Mouse (Mus musculus) limb, embryonic 15.5 days (tissue): ENCODE measurements around the gene Gfm1. TPM values are rescaled to one million over a fixed set of nuclear protein-coding genes. Genes with fewer than 3 reads are reported as not detected.

ENCODE experiments used
- ATAC-seq: fragments of 200-750 bp; cut with Nextera tagmentation; 2 replicates; pipeline ENCODE4 v1.8.0; 2017; ENCODE audit warnings: low read depth, moderate TSS enrichment; ENCODE audit not compliant: insufficient number of reproducible peaks, low FRiP score, low TSS enrichment
- H3K27ac ChIP-seq: fragments of 300-500 bp; sonication (generic); 2 replicates; pipeline ENCODE4 v1.5.1; 2015; ENCODE audit warnings: moderate library complexity, mild to moderate bottlenecking, inconsistent platforms
- H3K27me3 ChIP-seq: fragments of 300-500 bp; sonication (generic); 2 replicates; pipeline ENCODE4 v1.6.1; 2015; ENCODE audit warnings: inconsistent platforms
- H3K36me3 ChIP-seq: fragments of 300-500 bp; sonication (generic); 2 replicates; pipeline ENCODE4 v1.6.1; 2015; ENCODE audit warnings: inconsistent platforms
- H3K4me1 ChIP-seq: fragments of 300-500 bp; sonication (generic); 2 replicates; pipeline ENCODE4 v1.6.1; 2015; ENCODE audit warnings: inconsistent platforms
- H3K4me2 ChIP-seq: fragments of 300-500 bp; sonication (generic); 2 replicates; pipeline ENCODE4 v1.6.1; 2015; ENCODE audit warnings: mild to moderate bottlenecking, inconsistent platforms
- H3K4me3 ChIP-seq: fragments of 300-500 bp; sonication (generic); 2 replicates; pipeline ENCODE4 v1.5.1; 2015; ENCODE audit warnings: mild to moderate bottlenecking, inconsistent platforms
- H3K9ac ChIP-seq: fragments of 300-500 bp; sonication (generic); 2 replicates; pipeline ENCODE4 v1.6.1; 2015; ENCODE audit warnings: inconsistent platforms
- H3K9me3 ChIP-seq: fragments of 300-500 bp; sonication (generic); 2 replicates; pipeline ENCODE4 v1.6.1; 2016; ENCODE audit warnings: inconsistent platforms
- WGBS: fragments of 180-500 bp; shearing (Covaris S2); methylation state at CpG from one replicate; pipeline ENCODE4 v1.1.7; 2015; 5-methylcytosine and 5-hydroxymethylcytosine counted together
- polyA plus RNA-seq: library from polyadenylated mRNA; unstranded; fragments of >200 nt; fragmentation: Nextera tagmentation; extraction: Ambion mirVana; gene quantifications from 2 replicates; pipeline ENCODE4 v1.2.1, GENCODE M21; 2015

Gene Gfm1
- polyA plus RNA-seq, 1 experiment from 2014 or later = 35.5 TPM

GRCm38 (mm10) chr3:67498773-67499405, 69.0 kb downstream of the Gfm1 start:
- WGBS = 91% methylated on average over 8 of the region's 8 CpGs
- no peak overlapping the region for H3K27ac ChIP-seq
- 0 out of 2 replicates have a peak, but pooled peaks cover 2% of the 10 kb centered on the region for H3K4me1 ChIP-seq
- H3K4me2 ChIP-seq = no peak overlapping the region
- no peaks in the 10 kb centered on the region for H3K36me3 ChIP-seq
- H3K27me3 ChIP-seq = no peaks in the 10 kb centered on the region
- ATAC-seq = no peak
- no peak overlapping the region for H3K9ac ChIP-seq
- no peaks in the 10 kb centered on the region for H3K9me3 ChIP-seq
- H3K4me3 ChIP-seq = no peak overlapping the region

GRCm38 (mm10) chr3:67499406-67499791, 69.5 kb downstream of the Gfm1 start:
- WGBS = 89% methylated on average over 4 of the region's 4 CpGs
- Histone ChIP-seq H3K9me3 (no peaks in the 10 kb centered on the region), H3K4me2 (no peak overlapping the region), H3K27me3 (no peaks in the 10 kb centered on the region), H3K9ac (no peak overlapping the region), H3K36me3 (no peaks in the 10 kb centered on the region), H3K4me1 (0 out of 2 replicates have a peak, but pooled peaks cover 2% of the 10 kb centered on the region), H3K27ac (no peak overlapping the region), H3K4me3 (no peak overlapping the region)
- ATAC-seq = no peak

- no peak overlapping the region for H3K9ac ChIP-seq
- 19% methylated on average over 3 of the region's 3 CpGs for WGBS
- ATAC-seq = no peak
- H3K27me3 ChIP-seq = no peaks in the 10 kb centered on the region
- 0 out of 2 replicates have a peak, but pooled peaks cover 2% of the 10 kb centered on the region for H3K4me1 ChIP-seq
- H3K4me2 ChIP-seq = no peak overlapping the region
- no peaks in the 10 kb centered on the region for H3K36me3 ChIP-seq
- H3K4me3 ChIP-seq = no peak overlapping the region
- no peak overlapping the region for H3K27ac ChIP-seq
- no peaks in the 10 kb centered on the region for H3K9me3 ChIP-seq
Observed at GRCm38 (mm10) chr3:67503878-67504277, 74.0 kb downstream of the Gfm1 start.

- H3K4me3 ChIP-seq = no peak overlapping the region
- ATAC-seq = no peak
- H3K27me3 ChIP-seq = no peaks in the 10 kb centered on the region
- 0 out of 2 replicates have a peak, but pooled peaks cover 2% of the 10 kb centered on the region for H3K4me1 ChIP-seq
- H3K9me3 ChIP-seq = no peaks in the 10 kb centered on the region
- H3K9ac ChIP-seq = no peak overlapping the region
- no peak overlapping the region for H3K4me2 ChIP-seq
- 75% methylated on average over 2 of the region's 2 CpGs for WGBS
- H3K27ac ChIP-seq = no peak overlapping the region
- no peaks in the 10 kb centered on the region for H3K36me3 ChIP-seq
Observed at GRCm38 (mm10) chr3:67505286-67505685, 75.4 kb downstream of the Gfm1 start.

- H3K9me3 ChIP-seq = no peaks in the 10 kb centered on the region
- no peak overlapping the region for H3K4me3 ChIP-seq
- H3K9ac ChIP-seq = no peak overlapping the region
- H3K4me1 ChIP-seq = 0 out of 2 replicates have a peak, but pooled peaks cover 2% of the 10 kb centered on the region
- H3K27me3 ChIP-seq = no peaks in the 10 kb centered on the region
- ATAC-seq = no peak
- no peaks in the 10 kb centered on the region for H3K36me3 ChIP-seq
- H3K4me2 ChIP-seq = no peak overlapping the region
- 66% methylated on average over 10 of the region's 10 CpGs for WGBS
- no peak overlapping the region for H3K27ac ChIP-seq
Observed at GRCm38 (mm10) chr3:67508216-67508892, 78.5 kb downstream of the Gfm1 start.

GRCm38 (mm10) chr3:67512807-67513206, 82.9 kb downstream of the Gfm1 start:
- H3K36me3 ChIP-seq = no peaks in the 10 kb centered on the region
- H3K4me2 ChIP-seq = no peak overlapping the region
- no peak overlapping the region for H3K9ac ChIP-seq
- H3K9me3 ChIP-seq = no peaks in the 10 kb centered on the region
- no peak for ATAC-seq
- no peak overlapping the region for H3K4me3 ChIP-seq
- H3K4me1 ChIP-seq = peaks cover 10% of the 10 kb centered on the region; the same call in 1 of the 2 replicates
- WGBS = 2% methylated on average over 5 of the region's 5 CpGs
- H3K27ac ChIP-seq = no peak overlapping the region
- peaks cover 30% of the 10 kb centered on the region for H3K27me3 ChIP-seq

- Histone ChIP-seq H3K36me3 (no peaks in the 10 kb centered on the region), H3K4me3 (peak overlapping the region; percentile 58)
Observed at GRCm38 (mm10) chr3:67514801-67515273, 84.9 kb downstream of the Gfm1 start.

GRCm38 (mm10) chr3:67515274-67515801, 85.4 kb downstream of the Gfm1 start, which contains the start of gene Rarres1:
Gene Rarres1, minus strand, starts transcription at chr3:67515523.
- peak within 1 kb of the TSS; percentile 58 for H3K4me3 ChIP-seq
- peak within 1 kb of the TSS; percentile 44 for H3K9ac ChIP-seq
- H3K9me3 ChIP-seq = no peaks in the 10 kb centered on the region
- H3K4me2 ChIP-seq = peak within 1 kb of the TSS; percentile 99
- H3K27ac ChIP-seq = no peak within 1 kb of the TSS
- H3K27me3 ChIP-seq = peaks cover 35% of the 10 kb centered on the region
- peaks cover 10% of the 10 kb centered on the region; the same call in 1 of the 2 replicates for H3K4me1 ChIP-seq
- no peak for ATAC-seq
- no peaks in the 10 kb centered on the region for H3K36me3 ChIP-seq
- WGBS = 2% methylated on average over 36 of the region's 38 CpGs

More at GRCm38 (mm10) chr3:67514801-67515273, 84.9 kb downstream of the Gfm1 start:
- Histone ChIP-seq H3K4me2 (peak overlapping the region; percentile 99), H3K4me1 (peaks cover 10% of the 10 kb centered on the region; the same call in 1 of the 2 replicates), H3K27me3 (peaks cover 35% of the 10 kb centered on the region), H3K9ac (peak overlapping the region; percentile 44), H3K9me3 (no peaks in the 10 kb centered on the region), H3K27ac (no peak overlapping the region)
- no peak for ATAC-seq
- 5% methylated on average over 40 of the region's 40 CpGs for WGBS

GRCm38 (mm10) chr3:67520568-67521143, 90.8 kb downstream of the Gfm1 start:
- Histone ChIP-seq H3K27me3 (peaks cover 24% of the 10 kb centered on the region), H3K9me3 (no peaks in the 10 kb centered on the region), H3K27ac (no peak overlapping the region), H3K4me2 (no peak overlapping the region), H3K9ac (no peak overlapping the region), H3K36me3 (no peaks in the 10 kb centered on the region), H3K4me1 (0 out of 2 replicates have a peak, but pooled peaks cover 4% of the 10 kb centered on the region), H3K4me3 (no peak overlapping the region)
- ATAC-seq = no peak
- WGBS = 36% methylated on average over 5 of the region's 5 CpGs

GRCm38 (mm10) chr3:67522709-67523108, 92.8 kb downstream of the Gfm1 start:
- H3K36me3 ChIP-seq = no peaks in the 10 kb centered on the region
- no peaks in the 10 kb centered on the region for H3K9me3 ChIP-seq
- no peak for ATAC-seq
- H3K4me2 ChIP-seq = no peak overlapping the region
- H3K4me1 ChIP-seq = 0 out of 2 replicates have a peak, but pooled peaks cover 4% of the 10 kb centered on the region
- no peak overlapping the region for H3K4me3 ChIP-seq
- H3K27me3 ChIP-seq = peaks cover 5% of the 10 kb centered on the region; the same call in 1 of the 2 replicates
- 82% methylated on average over 8 of the region's 8 CpGs for WGBS
- H3K9ac ChIP-seq = no peak overlapping the region
- H3K27ac ChIP-seq = no peak overlapping the region

GRCm38 (mm10) chr3:67524768-67525167, 94.9 kb downstream of the Gfm1 start:
- ATAC-seq = no peak
- no peak overlapping the region for H3K27ac ChIP-seq
- 53% methylated on average over 6 of the region's 6 CpGs for WGBS
- no peaks in the 10 kb centered on the region for H3K27me3 ChIP-seq
- no peaks in the 10 kb centered on the region for H3K9me3 ChIP-seq
- H3K4me3 ChIP-seq = no peak overlapping the region
- H3K4me1 ChIP-seq = 0 out of 2 replicates have a peak, but pooled peaks cover 4% of the 10 kb centered on the region
- no peak overlapping the region for H3K4me2 ChIP-seq
- no peaks in the 10 kb centered on the region for H3K36me3 ChIP-seq
- H3K9ac ChIP-seq = no peak overlapping the region
